Mouse (Mus musculus) liver, embryonic 15.5 days (tissue): ENCODE data around the gene Klhl15. TPM values are rescaled to one million over a fixed set of nuclear protein-coding genes. Genes with fewer than 3 reads are reported as not detected.
"Not testable (repeated sequence)": the region's sequence is repeated elsewhere in the genome, so short reads cannot be mapped to it uniquely, and the experiment has no call there.

Experiments used
- ATAC-seq: fragments of 200-750 bp; cut with Nextera tagmentation; 2 replicates; pipeline ENCODE4 v1.8.0; 2017; ENCODE audit warnings: moderate number of reproducible peaks, mild to moderate bottlenecking, moderate library complexity; ENCODE audit not compliant: insufficient read depth
- H3K27ac ChIP-seq: fragments of 300-500 bp; sonication (generic); replicated peaks from 2 replicates; pipeline ENCODE4 v1.5.1; 2015; ENCODE audit warnings: mild to moderate bottlenecking, inconsistent platforms
- H3K27me3 ChIP-seq: fragments of 300-500 bp; sonication (generic); 2 replicates; pipeline ENCODE4 v1.6.1; 2015; ENCODE audit warnings: mild to moderate bottlenecking, inconsistent platforms
- H3K36me3 ChIP-seq: fragments of 300-500 bp; sonication (generic); replicated peaks from 2 replicates; pipeline ENCODE4 v1.6.1; 2015; ENCODE audit warnings: moderate library complexity, mild to moderate bottlenecking, inconsistent platforms
- H3K4me1 ChIP-seq: fragments of 300-500 bp; sonication (generic); replicated peaks from 2 replicates; pipeline ENCODE4 v1.6.1; 2015; ENCODE audit warnings: inconsistent platforms
- H3K4me2 ChIP-seq: fragments of 300-500 bp; sonication (generic); 2 replicates; pipeline ENCODE4 v1.6.1; 2015; ENCODE audit warnings: moderate library complexity, mild to moderate bottlenecking, inconsistent platforms
- H3K4me3 ChIP-seq: fragments of 300-500 bp; sonication (generic); replicated peaks from 2 replicates; pipeline ENCODE4 v1.5.1; 2015; ENCODE audit warnings: mild to moderate bottlenecking, inconsistent platforms
- H3K9ac ChIP-seq: fragments of 300-500 bp; sonication (generic); 2 replicates; pipeline ENCODE4 v1.6.1; 2015; ENCODE audit warnings: moderate library complexity, mild to moderate bottlenecking, inconsistent platforms
- H3K9me3 ChIP-seq: fragments of 300-500 bp; sonication (generic); replicated peaks from 2 replicates; pipeline ENCODE4 v1.6.1; 2016; ENCODE audit warnings: inconsistent platforms
- WGBS: fragments of 180-500 bp; shearing (Covaris S2); methylation state at CpG from one replicate; pipeline ENCODE4 v1.1.7; 2015; ENCODE audit warnings: mixed read lengths; ENCODE audit not compliant: insufficient replicate concordance; 5-methylcytosine and 5-hydroxymethylcytosine counted together
- polyA plus RNA-seq: library from polyadenylated mRNA; unstranded; fragments of >200 nt; fragmentation: Nextera tagmentation; extraction: Ambion mirVana; gene quantifications from 2 replicates; pipeline ENCODE4 v1.2.1, GENCODE M21; 2015

The Klhl15 gene
- polyA plus RNA-seq = 3.2 TPM in 2 replicates

DNA sequence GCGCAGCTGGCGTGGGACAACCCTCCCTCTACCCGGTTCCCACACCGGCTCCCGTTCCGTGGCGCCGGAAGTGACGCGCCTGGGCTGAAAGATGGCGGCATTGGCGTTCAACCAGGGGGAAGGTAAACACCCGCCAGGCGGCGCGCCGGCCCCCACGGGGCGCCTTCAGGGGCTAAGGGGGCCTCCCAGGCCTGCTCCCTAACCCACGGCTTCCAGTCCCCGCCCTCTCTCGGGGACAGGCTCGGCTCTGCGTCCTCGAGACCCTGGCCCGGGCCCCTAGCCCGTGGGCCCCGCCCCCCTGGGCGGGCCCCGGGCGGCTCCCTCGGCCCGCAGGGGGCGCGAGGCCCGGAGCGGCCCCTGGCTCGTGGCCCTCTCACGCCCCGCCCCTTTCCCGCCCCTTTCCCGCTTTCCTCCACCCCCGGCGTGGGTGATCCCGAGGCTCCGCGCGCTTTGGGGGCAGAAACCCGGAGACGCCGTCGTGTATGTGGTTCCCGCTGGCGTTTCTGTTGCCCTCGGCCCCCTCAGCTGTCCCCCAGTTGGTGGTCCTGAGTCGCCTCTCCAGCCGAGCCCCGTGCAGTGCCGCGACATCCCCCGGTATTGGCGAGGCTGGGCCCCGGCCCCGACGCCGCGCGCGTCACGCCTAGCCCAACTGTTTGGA, at the start of gene Klhl15:
Gene Klhl15 (plus strand): TSS at position 68 of the 658 bp plus-strand sequence.
- H3K9ac ChIP-seq = peak within 1 kb of the TSS; percentile 75
- H3K27me3 ChIP-seq = peaks cover 45% of the 10 kb centered on the region
- H3K4me2 ChIP-seq = peak within 1 kb of the TSS; percentile 79
- peak within 1 kb of the TSS; percentile 74 for H3K4me3 ChIP-seq
- 0 out of 2 replicates have a peak, but pooled peaks cover 5% of the 10 kb centered on the region for H3K4me1 ChIP-seq
- ATAC-seq = peak; percentile 91
- WGBS = 9% methylated on average over 67 of the region's 70 CpGs
- H3K36me3 ChIP-seq = no peaks in the 10 kb centered on the region
- peak within 1 kb of the TSS; percentile 90 for H3K27ac ChIP-seq
- H3K9me3 ChIP-seq = no peaks in the 10 kb centered on the region

DNA sequence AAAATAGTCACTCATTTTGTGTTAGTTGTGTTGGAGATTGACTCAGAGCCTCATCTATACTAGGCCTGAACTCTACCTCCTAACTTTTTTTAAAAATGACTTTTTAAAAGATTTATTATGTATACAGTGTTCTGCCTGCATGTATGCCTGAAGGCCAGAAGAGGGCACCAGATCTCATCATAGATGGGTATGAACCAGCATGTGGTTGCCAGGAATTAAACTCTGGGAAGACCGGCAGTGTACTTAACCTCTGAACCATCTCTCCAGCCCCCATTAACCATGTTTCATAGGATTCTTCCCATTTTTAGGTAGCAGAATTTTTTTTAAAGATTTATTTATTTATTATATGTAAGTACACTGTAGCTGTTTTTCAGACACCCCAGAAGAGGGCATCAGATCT, 49.2 kb upstream of the Klhl15 start:
- ATAC-seq = no peak
- H3K9ac ChIP-seq = no peak overlapping the region

DNA sequence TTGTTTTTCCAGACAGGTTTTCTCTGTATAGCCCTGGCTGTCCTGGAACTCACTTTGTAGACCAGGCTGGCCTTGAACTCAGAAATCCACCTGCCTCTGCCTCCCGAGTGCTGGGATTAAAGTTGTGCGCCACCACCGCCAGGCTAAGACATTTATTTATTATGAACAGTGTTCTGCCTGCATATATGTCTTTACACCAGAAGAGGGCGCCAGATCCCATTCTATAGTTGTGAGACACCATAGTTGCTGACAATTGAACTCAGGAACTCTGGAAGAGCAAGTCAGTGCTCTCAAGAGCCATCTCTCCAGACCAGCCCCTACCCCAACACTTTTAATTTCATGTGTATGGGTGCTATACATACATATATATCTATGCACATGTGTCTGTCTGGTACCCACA, 40.5 kb upstream of the Klhl15 start:
- H3K9ac ChIP-seq, H3K9me3 ChIP-seq, H3K4me3 ChIP-seq, H3K27ac ChIP-seq, ATAC-seq, H3K4me2 ChIP-seq, H3K4me1 ChIP-seq, H3K27me3 ChIP-seq: not testable (repeated sequence)
- peaks cover 69% of the 10 kb centered on the region for H3K36me3 ChIP-seq
- WGBS = 43% methylated on average over 4 of the region's 4 CpGs

More for the DNA sequence above, 49.2 kb upstream of the Klhl15 start:
- Histone ChIP-seq H3K4me1 (no peaks in the 10 kb centered on the region), H3K4me2 (no peak overlapping the region), H3K36me3 (no peaks in the 10 kb centered on the region), H3K27ac (no peak overlapping the region), H3K27me3 (no peaks in the 10 kb centered on the region), H3K9me3 (no peaks in the 10 kb centered on the region), H3K4me3 (no peak overlapping the region)
- 34% methylated on average over 1 of the region's 1 CpGs for WGBS

DNA sequence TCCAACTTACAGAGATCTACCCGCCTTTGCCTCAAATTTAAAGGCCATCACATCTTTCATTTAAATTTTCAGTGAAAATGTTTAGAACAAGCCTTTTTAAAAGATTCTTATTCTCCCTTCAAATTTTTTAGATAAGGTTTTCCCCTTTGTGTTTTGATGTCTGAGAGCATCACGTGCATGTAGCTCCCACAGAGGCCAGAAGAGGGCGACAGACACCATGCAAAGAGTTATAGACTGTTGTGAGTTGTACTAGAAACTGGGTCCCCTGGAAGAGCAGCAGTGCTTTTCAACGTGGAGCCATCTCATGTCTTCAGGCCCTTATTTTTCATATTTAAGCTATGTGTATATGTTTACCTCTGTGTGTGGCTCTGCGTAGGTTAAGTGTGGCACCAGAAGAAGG, 36.6 kb upstream of the Klhl15 start:
- H3K4me3 ChIP-seq = no peak overlapping the region
- 58% methylated on average over 5 of the region's 5 CpGs for WGBS
- no peak overlapping the region for H3K9ac ChIP-seq
- H3K4me1 ChIP-seq = no peaks in the 10 kb centered on the region
- H3K4me2 ChIP-seq = no peak overlapping the region
- no peak overlapping the region for H3K27ac ChIP-seq
- H3K27me3 ChIP-seq = no peaks in the 10 kb centered on the region
- no peak for ATAC-seq
- H3K36me3 ChIP-seq = peaks cover 88% of the 10 kb centered on the region
- no peaks in the 10 kb centered on the region for H3K9me3 ChIP-seq

DNA sequence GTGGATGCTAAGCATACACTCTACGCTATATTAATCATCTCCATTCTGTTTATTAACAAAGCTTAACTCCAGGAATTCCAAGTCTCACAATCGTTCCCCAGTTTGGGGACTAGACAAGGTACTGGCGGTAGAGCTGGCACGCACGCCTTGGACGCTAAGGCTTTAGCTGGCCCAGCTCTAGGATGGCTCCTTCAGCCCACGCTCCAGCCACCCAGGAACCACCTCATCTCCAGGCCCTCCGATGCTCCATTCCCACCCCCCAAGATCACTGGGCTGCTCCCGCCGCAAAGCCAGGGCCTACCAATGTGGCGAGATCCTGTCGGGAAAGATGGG, 22.2 kb upstream of the Klhl15 start:
- peak; percentile 28 for ATAC-seq
- Histone ChIP-seq H3K27ac (peak overlapping the region; percentile 71), H3K4me2 (peak overlapping the region; percentile 72), H3K36me3 (peaks cover 34% of the 10 kb centered on the region), H3K9me3 (no peaks in the 10 kb centered on the region), H3K9ac (peak overlapping the region; percentile 78), H3K4me1 (peaks cover 9% of the 10 kb centered on the region), H3K4me3 (peak overlapping the region; percentile 86), H3K27me3 (no peaks in the 10 kb centered on the region)
- under 1% methylated on average over 12 of the region's 12 CpGs for WGBS

DNA sequence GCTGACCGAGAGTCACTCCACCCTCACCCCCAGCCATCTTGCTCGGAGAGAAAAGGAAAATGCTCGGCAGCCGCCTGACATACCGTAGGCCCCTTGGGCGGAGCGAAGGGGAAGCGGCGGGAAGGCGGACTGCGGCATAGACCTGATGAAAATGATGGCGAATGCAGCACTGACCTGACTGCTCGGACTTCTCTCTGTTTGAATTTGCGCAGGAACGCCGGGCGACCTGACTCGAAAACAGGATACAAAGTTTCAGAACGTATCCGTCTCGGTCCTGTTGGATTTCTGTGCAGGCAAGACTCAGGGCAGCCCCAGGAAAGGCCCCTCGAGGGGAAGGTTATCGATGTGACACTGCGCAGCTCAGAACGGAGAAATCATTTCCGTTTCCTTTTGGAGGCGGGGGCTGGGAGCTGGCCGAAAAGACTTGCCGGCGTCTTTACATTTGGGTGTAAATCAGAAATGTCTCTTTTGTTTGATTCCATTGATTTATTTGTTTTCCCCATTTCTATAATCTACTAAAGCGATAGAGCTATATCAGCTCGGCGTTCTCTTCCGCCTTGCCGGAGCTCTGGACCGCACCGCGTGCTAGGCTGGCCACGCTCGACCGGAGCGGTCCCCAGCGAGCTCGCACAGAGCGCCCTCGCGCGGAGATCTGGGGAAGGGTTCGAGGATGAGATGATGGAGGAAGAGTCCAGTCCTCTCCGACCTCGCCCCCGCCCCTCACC, 21.6 kb upstream of the Klhl15 start, which contains the start of gene Eif2s3x:
Gene Eif2s3x (minus strand): TSS at position 266 of the 725 bp plus-strand sequence.
- Histone ChIP-seq H3K27ac (peak within 1 kb of the TSS; percentile 71), H3K4me3 (peak within 1 kb of the TSS; percentile 86), H3K4me1 (peaks cover 9% of the 10 kb centered on the region), H3K27me3 (no peaks in the 10 kb centered on the region), H3K9ac (peak within 1 kb of the TSS; percentile 78), H3K4me2 (peak within 1 kb of the TSS; percentile 72), H3K36me3 (peaks cover 29% of the 10 kb centered on the region), H3K9me3 (no peaks in the 10 kb centered on the region)
- peak; percentile 95 for ATAC-seq
- under 1% methylated on average over 52 of the region's 52 CpGs for WGBS

DNA sequence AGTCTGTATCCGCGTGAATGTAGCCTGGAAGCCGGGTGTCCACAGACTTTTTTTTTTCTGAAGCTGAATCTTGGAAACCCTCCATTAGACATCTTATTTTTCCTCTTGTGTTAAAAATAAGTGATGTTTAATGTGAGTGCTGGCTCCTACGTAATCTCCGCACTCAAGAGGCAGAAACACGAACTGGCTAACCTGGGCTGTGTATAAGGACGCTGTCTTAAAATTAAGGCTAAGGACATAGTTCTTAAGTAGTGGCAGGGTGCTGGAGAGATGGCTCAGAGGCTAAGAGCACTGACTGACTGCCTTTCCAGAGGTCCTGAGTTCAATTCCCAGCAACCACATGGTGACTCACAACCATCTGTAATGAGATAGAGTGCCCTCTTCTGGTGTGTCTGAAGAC, 21.0 kb upstream of the Klhl15 start:
- WGBS = 6% methylated on average over 7 of the region's 7 CpGs
- Histone ChIP-seq H3K9ac (peak overlapping the region; percentile 22; the same call in 1 of the 2 replicates), H3K36me3 (peaks cover 23% of the 10 kb centered on the region), H3K9me3 (no peaks in the 10 kb centered on the region), H3K4me3 (peak overlapping the region; percentile 86), H3K4me1 (peaks cover 9% of the 10 kb centered on the region), H3K4me2 (peak overlapping the region; percentile 72), H3K27ac (peak overlapping the region; percentile 71; the same call in 1 of the 2 replicates), H3K27me3 (no peaks in the 10 kb centered on the region)
- no peak for ATAC-seq

DNA sequence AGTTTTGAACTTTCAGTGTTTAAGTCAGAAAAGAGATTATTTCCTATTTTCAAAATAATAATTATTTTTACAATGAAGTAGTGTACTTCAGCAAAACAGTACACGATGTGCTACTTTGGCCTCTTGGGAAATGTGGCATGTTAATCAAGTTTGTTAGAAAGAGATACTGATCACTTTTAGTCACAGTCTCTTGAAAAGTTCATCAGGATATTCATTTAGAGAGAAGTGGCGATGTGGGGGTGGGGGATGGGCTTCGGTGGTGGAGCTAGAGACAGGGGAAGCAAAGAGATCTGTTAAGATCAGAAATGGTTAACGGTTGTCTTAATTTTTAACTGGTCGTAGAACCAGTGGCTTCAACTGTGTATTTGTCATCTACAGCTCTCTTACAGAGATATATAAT, 967 bp upstream of the Klhl15 start:
- no peak overlapping the region for H3K9ac ChIP-seq

DNA sequence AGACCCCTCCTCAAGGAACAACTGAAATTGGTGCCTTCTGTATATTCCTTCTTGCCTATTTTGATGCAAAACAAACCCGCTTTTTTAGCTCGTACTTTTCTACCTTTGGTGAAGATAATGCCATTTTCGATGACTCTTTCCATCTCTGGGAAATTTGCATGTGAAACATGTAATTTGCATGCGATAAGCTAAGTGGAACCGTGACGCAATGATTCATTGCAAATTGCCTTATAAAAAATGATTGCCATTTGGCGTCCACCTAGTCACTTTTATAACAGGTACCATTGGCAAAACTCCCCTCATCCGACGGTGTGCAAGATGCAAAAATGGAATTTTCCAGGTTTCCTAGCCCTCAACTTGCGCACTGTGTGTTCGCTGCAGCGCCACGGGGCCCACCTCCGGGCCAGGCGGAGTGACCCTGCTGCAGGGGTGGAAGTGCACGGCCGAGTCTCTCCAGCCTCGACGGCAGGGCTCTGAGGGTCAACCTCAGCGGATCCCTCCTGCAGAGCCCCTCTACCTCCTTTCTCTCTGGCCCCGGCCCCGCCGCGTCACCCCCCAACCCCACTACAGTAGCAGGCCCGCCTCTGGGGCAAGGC, 365 bp upstream of the Klhl15 start:
- ATAC-seq = peak; percentile 63
- Histone ChIP-seq H3K27ac (peak overlapping the region; percentile 90), H3K4me3 (peak overlapping the region; percentile 74), H3K27me3 (peaks cover 45% of the 10 kb centered on the region), H3K9me3 (no peaks in the 10 kb centered on the region), H3K36me3 (no peaks in the 10 kb centered on the region), H3K4me1 (0 out of 2 replicates have a peak, but pooled peaks cover 5% of the 10 kb centered on the region), H3K4me2 (peak overlapping the region; percentile 79), H3K9ac (peak overlapping the region; percentile 75)
- WGBS = 10% methylated on average over 23 of the region's 25 CpGs

More for the DNA sequence above, 967 bp upstream of the Klhl15 start:
- WGBS = 12% methylated on average over 5 of the region's 5 CpGs
- no peaks in the 10 kb centered on the region for H3K9me3 ChIP-seq
- no peaks in the 10 kb centered on the region for H3K36me3 ChIP-seq
- peak overlapping the region; percentile 79 for H3K4me2 ChIP-seq
- H3K4me3 ChIP-seq = peak overlapping the region; percentile 74
- no peak for ATAC-seq
- peaks cover 43% of the 10 kb centered on the region for H3K27me3 ChIP-seq
- H3K27ac ChIP-seq = no peak overlapping the region
- H3K4me1 ChIP-seq = 0 out of 2 replicates have a peak, but pooled peaks cover 5% of the 10 kb centered on the region

DNA sequence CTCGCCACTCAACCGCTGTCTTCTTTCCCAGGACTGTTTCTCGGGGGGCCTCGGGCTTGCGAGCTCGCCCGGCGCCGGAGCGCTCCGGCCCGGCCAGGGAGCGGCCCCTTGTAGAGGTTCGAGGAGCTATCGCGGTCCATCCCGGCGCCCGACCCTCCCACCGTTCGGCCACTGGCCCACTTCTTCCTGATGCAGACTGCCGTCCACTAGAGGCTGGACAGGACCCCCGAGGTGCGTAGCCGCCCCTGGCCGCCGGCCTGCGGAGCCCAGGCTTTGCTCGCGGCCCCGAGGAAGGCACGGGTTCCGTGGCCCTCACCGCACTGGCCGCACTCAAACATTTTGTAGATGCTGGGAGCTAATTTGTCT, 774 bp downstream of the Klhl15 start:
- H3K4me1 ChIP-seq = 0 out of 2 replicates have a peak, but pooled peaks cover 5% of the 10 kb centered on the region
- peak overlapping the region; percentile 79 for H3K4me2 ChIP-seq
- peak overlapping the region; percentile 74 for H3K4me3 ChIP-seq
- 15% methylated on average over 35 of the region's 35 CpGs for WGBS
- no peaks in the 10 kb centered on the region for H3K36me3 ChIP-seq
- H3K27me3 ChIP-seq = peaks cover 41% of the 10 kb centered on the region
- H3K27ac ChIP-seq = peak overlapping the region; percentile 90
- H3K9ac ChIP-seq = peak overlapping the region; percentile 75
- no peak; the same call in 1 of the 2 replicates for ATAC-seq
- no peaks in the 10 kb centered on the region for H3K9me3 ChIP-seq

DNA sequence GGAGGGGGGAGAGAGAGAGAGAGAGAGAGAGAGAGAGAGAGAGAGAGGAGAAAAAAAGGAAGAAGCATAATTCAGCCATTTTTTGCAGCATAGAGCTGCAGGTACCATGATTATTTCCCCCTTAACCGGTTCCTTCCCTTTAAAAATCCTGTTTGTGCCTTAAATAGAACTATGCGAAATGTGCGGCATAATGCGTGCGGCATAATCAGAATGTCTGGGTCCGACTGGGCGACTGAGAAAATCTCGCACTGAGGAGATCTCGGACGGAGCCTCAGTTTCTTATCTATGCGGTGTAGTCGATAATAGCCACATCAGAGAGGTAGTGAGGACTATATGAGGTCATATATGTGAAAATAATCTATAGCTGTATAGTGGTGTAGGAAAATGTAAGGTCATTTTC, 1.2 kb downstream of the Klhl15 start:
- no peak overlapping the region for H3K27ac ChIP-seq
- 19% methylated on average over 12 of the region's 12 CpGs for WGBS
- no peak for ATAC-seq

More for the DNA sequence above, 1.2 kb downstream of the Klhl15 start:
- H3K4me2 ChIP-seq = peak overlapping the region; percentile 79
- H3K36me3 ChIP-seq = no peaks in the 10 kb centered on the region
- H3K4me3 ChIP-seq = peak overlapping the region; percentile 74
- no peaks in the 10 kb centered on the region for H3K9me3 ChIP-seq
- H3K4me1 ChIP-seq = 0 out of 2 replicates have a peak, but pooled peaks cover 5% of the 10 kb centered on the region
- peak overlapping the region; percentile 75; the same call in 1 of the 2 replicates for H3K9ac ChIP-seq
- H3K27me3 ChIP-seq = peaks cover 36% of the 10 kb centered on the region
